Mouse (Mus musculus): ENCODE data around the gene Zbtb37.
"Not testable (repeated sequence)": the region's sequence is repeated elsewhere in the genome, so short reads cannot be mapped to it uniquely, and the experiment has no call there.

The Zbtb37 gene

GRCm38 (mm10) chr1:161032345-161032744 is 2.3 kb downstream of the Zbtb37 start:
- DNase-seq (ENCODE audit: low spot score) = no peak

GRCm38 (mm10) chr1:161031881-161032280 is 2.8 kb downstream of the Zbtb37 start:
- DNase-seq (ENCODE audit: low spot score) = no peak

- DNase-seq (ENCODE audit: low spot score) = no peak
These were observed 4.6 kb downstream of the Zbtb37 start for GRCm38 (mm10) chr1:161030058-161030457.

- not testable (repeated sequence) for DNase-seq (ENCODE audit: low spot score)
These were observed 6.2 kb downstream of the Zbtb37 start for GRCm38 (mm10) chr1:161028427-161028826.

GRCm38 (mm10) chr1:161027196-161027595 is 7.5 kb downstream of the Zbtb37 start:
- no peak for DNase-seq (ENCODE audit: low spot score)

- no peak for DNase-seq (ENCODE audit: low spot score)
These were observed 9.0 kb downstream of the Zbtb37 start for GRCm38 (mm10) chr1:161025410-161026210.

GRCm38 (mm10) chr1:161020051-161020450 is 14.6 kb downstream of the Zbtb37 start:
- no peak for DNase-seq (ENCODE audit: low spot score)

- DNase-seq (ENCODE audit: low spot score) = no peak
These were observed 18.3 kb downstream of the Zbtb37 start for GRCm38 (mm10) chr1:161016378-161016777.

GRCm38 (mm10) chr1:161010436-161010835 is 24.2 kb downstream of the Zbtb37 start:
- DNase-seq (ENCODE audit: low spot score) = no peak

GRCm38 (mm10) chr1:161008038-161008437 is 26.6 kb downstream of the Zbtb37 start:
- DNase-seq (ENCODE audit: low spot score) = no peak

- DNase-seq (ENCODE audit: low spot score) = no peak
These were observed 28.2 kb downstream of the Zbtb37 start for GRCm38 (mm10) chr1:161006471-161006870.

GRCm38 (mm10) chr1:161005526-161005925 is 29.1 kb downstream of the Zbtb37 start:
- no peak for DNase-seq (ENCODE audit: low spot score)

GRCm38 (mm10) chr1:161004942-161005341 is 29.7 kb downstream of the Zbtb37 start:
- no peak for DNase-seq (ENCODE audit: low spot score)

- no peak for DNase-seq (ENCODE audit: low spot score)
These were observed 40.8 kb downstream of the Zbtb37 start for GRCm38 (mm10) chr1:160993851-160994250.

GRCm38 (mm10) chr1:160989395-160989794 is 45.3 kb downstream of the Zbtb37 start:
- no peak for DNase-seq (ENCODE audit: low spot score)

GRCm38 (mm10) chr1:160986881-160987635 is 47.6 kb downstream of the Zbtb37 start:
- no peak for DNase-seq (ENCODE audit: low spot score)

- no peak for DNase-seq (ENCODE audit: low spot score)
These were observed 49.2 kb downstream of the Zbtb37 start for GRCm38 (mm10) chr1:160985477-160985876.

GRCm38 (mm10) chr1:160984731-160985130 is 49.9 kb downstream of the Zbtb37 start:
- not testable (repeated sequence) for DNase-seq (ENCODE audit: low spot score)

GRCm38 (mm10) chr1:160982887-160983286 is 51.8 kb downstream of the Zbtb37 start:
- no peak for DNase-seq (ENCODE audit: low spot score)

- DNase-seq (ENCODE audit: low spot score) = no peak
These were observed 53.3 kb downstream of the Zbtb37 start for GRCm38 (mm10) chr1:160981337-160981736.

- DNase-seq (ENCODE audit: low spot score) = no peak
These were observed 54.0 kb downstream of the Zbtb37 start for GRCm38 (mm10) chr1:160980537-160981234.

- no peak for DNase-seq (ENCODE audit: low spot score)
These were observed 54.6 kb downstream of the Zbtb37 start for GRCm38 (mm10) chr1:160980021-160980420.
